Mouse (Mus musculus) MEL (cell line): ENCODE measurements at regions not wholly inside any gene's neighbourhood (a gene's known extent, or its start where the extent isn't known, plus 50 kb on each side); places are given as distances from the start of the nearest gene placed in this dataset.

Source experiments
- DNase-seq: peaks from one replicate; pipeline ENCODE4 v3.0.0; 2011; ENCODE audit warnings: low read depth, low spot score
- H3K27ac ChIP-seq: 2 replicates; pipeline ENCODE4 v1.5.1; 2012; ENCODE audit warnings: low read depth, mild to moderate bottlenecking, control low read depth, low read length, moderate library complexity; ENCODE audit not compliant: control insufficient read depth
- H3K27me3 ChIP-seq, 2 experiments: fragments of 150-350 bp in 1 of 2; sonication (generic) in 1 of 2; 2 replicates each; pipeline ENCODE4 v1.6.1; 2012; ENCODE audit warnings: low read length in 2 of 2, mild to moderate bottlenecking in 2 of 2, improper control_type of control experiment in 1 of 2, moderate library complexity in 1 of 2; ENCODE audit not compliant: insufficient read depth in 2 of 2, control insufficient read depth in 1 of 2
- H3K36me3 ChIP-seq, 2 experiments: 2 replicates each; pipeline ENCODE4 v1.6.1; 2012 to 2014; ENCODE audit warnings: low read length in 2 of 2, improper control_type of control experiment in 1 of 2, inconsistent platforms in 1 of 2, mild to moderate bottlenecking in 1 of 2; ENCODE audit not compliant: insufficient read depth in 2 of 2, control insufficient read depth in 1 of 2
- H3K4me1 ChIP-seq, 2 experiments: fragments of 150-350 bp in 1 of 2; sonication (generic) in 1 of 2; 2 replicates each; pipeline ENCODE4 v1.6.1; 2012; ENCODE audit warnings: low read length in 2 of 2, improper control_type of control experiment in 1 of 2, mild to moderate bottlenecking in 1 of 2; ENCODE audit not compliant: insufficient read depth in 2 of 2, control insufficient read depth in 1 of 2
- H3K4me3 ChIP-seq, 2 experiments: fragments of 150-350 bp in 1 of 2; sonication (generic) in 1 of 2; 2 replicates each; pipeline ENCODE4 v1.5.1; 2012; ENCODE audit warnings: low read depth in 2 of 2, low read length in 2 of 2, mild to moderate bottlenecking in 2 of 2, moderate library complexity in 2 of 2, control low read depth in 1 of 2, improper control_type of control experiment in 1 of 2; ENCODE audit not compliant: control insufficient read depth in 1 of 2, insufficient read depth in 1 of 2
- H3K79me2 ChIP-seq: 2 replicates; pipeline ENCODE4 v1.6.1; 2012; ENCODE audit warnings: mild to moderate bottlenecking, low read length, moderate library complexity; ENCODE audit not compliant: control insufficient read depth, poor library complexity, insufficient read depth
- H3K9ac ChIP-seq: 2 replicates; pipeline ENCODE4 v1.6.1; 2012; ENCODE audit warnings: low read depth, mild to moderate bottlenecking, control low read depth, low read length, moderate library complexity; ENCODE audit not compliant: control insufficient read depth, poor library complexity, severe bottlenecking
- H3K9me3 ChIP-seq: fragments of 150-350 bp; sonication (generic); replicated peaks from 2 replicates; pipeline ENCODE4 v1.6.1; 2012; ENCODE audit warnings: mild to moderate bottlenecking, low read length, improper control_type of control experiment, moderate library complexity; ENCODE audit not compliant: insufficient read depth
- BHLHE40 ChIP-seq: IDR thresholded peaks from 2 replicates; pipeline ENCODE4 v1.6.1; 2012; ENCODE audit warnings: low read depth, mild to moderate bottlenecking, inconsistent platforms, low read length, improper control_type of control experiment, borderline replicate concordance
- CHD1 ChIP-seq: IDR thresholded peaks from 2 replicates; pipeline ENCODE4 v1.6.1; 2012; ENCODE audit warnings: low read depth, mild to moderate bottlenecking, inconsistent platforms, low read length, improper control_type of control experiment
- CHD2 ChIP-seq: IDR thresholded peaks from 2 replicates; pipeline ENCODE4 v1.6.1; 2011; ENCODE audit warnings: low read length, improper control_type of control experiment
- CTCF ChIP-seq, 3 experiments: IDR thresholded peaks in 2 of 3; conservative IDR thresholded peaks in 1 of 3; 2 replicates each; pipeline ENCODE4 v1.5.1; 2011 to 2012; ENCODE audit warnings: low read length in 3 of 3, low read depth in 2 of 3, mild to moderate bottlenecking in 2 of 3, improper control_type of control experiment in 1 of 3, inconsistent platforms in 1 of 3, mixed read lengths in 1 of 3, moderate library complexity in 1 of 3; ENCODE audit not compliant: control insufficient read depth in 1 of 3, insufficient read depth in 1 of 3, poor library complexity in 1 of 3, severe bottlenecking in 1 of 3
- E2F4 ChIP-seq: IDR thresholded peaks from 2 replicates; pipeline ENCODE4 v1.6.1; 2011; ENCODE audit warnings: low read depth, low read length, improper control_type of control experiment, borderline replicate concordance
- ELF1 ChIP-seq: IDR thresholded peaks from 2 replicates; pipeline ENCODE4 v1.6.1; 2014; ENCODE audit warnings: low read depth, mild to moderate bottlenecking, inconsistent platforms, low read length, improper control_type of control experiment, moderate library complexity
- EP300 ChIP-seq, 2 experiments: IDR thresholded peaks; 2 replicates each; pipeline ENCODE4 v1.6.1; 2011; ENCODE audit warnings: improper control_type of control experiment in 2 of 2, low read length in 2 of 2, low read depth in 1 of 2, mild to moderate bottlenecking in 1 of 2
- ETS1 ChIP-seq: IDR thresholded peaks from 2 replicates; pipeline ENCODE4 v1.6.1; 2012; ENCODE audit warnings: low read depth, mild to moderate bottlenecking, inconsistent platforms, low read length, improper control_type of control experiment, moderate library complexity
- GABPA ChIP-seq: IDR thresholded peaks from 2 replicates; pipeline ENCODE4 v1.6.1; 2012; ENCODE audit warnings: low read depth, mild to moderate bottlenecking, inconsistent platforms, low read length, improper control_type of control experiment, moderate library complexity
- GATA1 ChIP-seq: IDR thresholded peaks from 2 replicates; pipeline ENCODE4 v1.6.1; 2011; ENCODE audit warnings: low read depth, low read length, improper control_type of control experiment
- HCFC1 ChIP-seq: IDR thresholded peaks from 2 replicates; pipeline ENCODE4 v1.6.1; 2012; ENCODE audit warnings: low read depth, mild to moderate bottlenecking, inconsistent platforms, low read length, improper control_type of control experiment, moderate library complexity
- JUND ChIP-seq: IDR thresholded peaks from 2 replicates; pipeline ENCODE4 v1.6.1; 2011; ENCODE audit warnings: low read depth, mild to moderate bottlenecking, improper control_type of control experiment, low read length
- KAT2A ChIP-seq: conservative IDR thresholded peaks from 2 replicates; pipeline ENCODE4 v1.6.1; 2012; ENCODE audit warnings: low read depth, low read length, improper control_type of control experiment, inconsistent platforms
- MAFK ChIP-seq: IDR thresholded peaks from 2 replicates; pipeline ENCODE4 v1.6.1; 2011; ENCODE audit warnings: low read depth, mild to moderate bottlenecking, low read length, improper control_type of control experiment, borderline replicate concordance
- MAX ChIP-seq: IDR thresholded peaks from 2 replicates; pipeline ENCODE4 v1.6.1; 2011; ENCODE audit warnings: low read length, improper control_type of control experiment
- MAZ ChIP-seq: IDR thresholded peaks from 2 replicates; pipeline ENCODE4 v1.6.1; 2012; ENCODE audit warnings: low read depth, mild to moderate bottlenecking, inconsistent platforms, low read length, improper control_type of control experiment
- MEF2A ChIP-seq: IDR thresholded peaks from 2 replicates; pipeline ENCODE4 v1.6.1; 2014; ENCODE audit warnings: low read depth, mild to moderate bottlenecking, inconsistent platforms, low read length, improper control_type of control experiment; ENCODE audit not compliant: poor library complexity, insufficient replicate concordance, severe bottlenecking; ENCODE audit errors: extremely low read depth
- MXI1 ChIP-seq: IDR thresholded peaks from 2 replicates; pipeline ENCODE4 v1.6.1; 2011; ENCODE audit warnings: mild to moderate bottlenecking, low read depth, low read length, improper control_type of control experiment
- MYB ChIP-seq: IDR thresholded peaks from 2 replicates; pipeline ENCODE4 v1.6.1; 2011; ENCODE audit warnings: mild to moderate bottlenecking, low read depth, low read length, improper control_type of control experiment
- MYC ChIP-seq: IDR thresholded peaks from 2 replicates; pipeline ENCODE4 v1.6.1; 2011; ENCODE audit warnings: low read depth, mild to moderate bottlenecking, low read length, improper control_type of control experiment, moderate library complexity
- NELFE ChIP-seq: IDR thresholded peaks from 2 replicates; pipeline ENCODE4 v1.6.1; 2011; ENCODE audit warnings: low read depth, low read length, improper control_type of control experiment
- NRF1 ChIP-seq: IDR thresholded peaks from 2 replicates; pipeline ENCODE4 v1.6.1; 2014; ENCODE audit warnings: low read depth, mild to moderate bottlenecking, inconsistent platforms, low read length, improper control_type of control experiment, moderate library complexity; ENCODE audit not compliant: poor library complexity, insufficient read depth, severe bottlenecking
- POLR2A ChIP-seq, 2 experiments: IDR thresholded peaks; 2 replicates each; pipeline ENCODE4 v1.6.1; 2011 to 2012; ENCODE audit warnings: low read length in 2 of 2, mild to moderate bottlenecking in 2 of 2, control low read depth in 1 of 2, improper control_type of control experiment in 1 of 2, low read depth in 1 of 2, moderate library complexity in 1 of 2; ENCODE audit not compliant: control insufficient read depth in 1 of 2, insufficient read depth in 1 of 2, poor library complexity in 1 of 2
- POLR2AphosphoS2 ChIP-seq: IDR thresholded peaks from 2 replicates; pipeline ENCODE4 v1.6.1; 2011; ENCODE audit warnings: low read length, improper control_type of control experiment
- POLR2AphosphoS5 ChIP-seq: IDR thresholded peaks from 2 replicates; pipeline ENCODE4 v1.6.1; 2012; ENCODE audit warnings: low read depth, borderline replicate concordance, mild to moderate bottlenecking, inconsistent platforms, low read length, moderate library complexity, mixed read lengths
- RAD21 ChIP-seq: IDR thresholded peaks from 2 replicates; pipeline ENCODE4 v1.6.1; 2011; ENCODE audit warnings: mild to moderate bottlenecking, low read depth, low read length, improper control_type of control experiment
- RCOR1 ChIP-seq: IDR thresholded peaks from 2 replicates; pipeline ENCODE4 v1.6.1; 2012; ENCODE audit warnings: low read depth, mild to moderate bottlenecking, inconsistent platforms, low read length, improper control_type of control experiment
- SIN3A ChIP-seq: IDR thresholded peaks from 2 replicates; pipeline ENCODE4 v1.6.1; 2012; ENCODE audit warnings: low read length, improper control_type of control experiment, inconsistent platforms
- SMC3 ChIP-seq: IDR thresholded peaks from 2 replicates; pipeline ENCODE4 v1.6.1; 2011; ENCODE audit warnings: low read depth, low read length, improper control_type of control experiment
- TAL1 ChIP-seq: IDR thresholded peaks from 2 replicates; pipeline ENCODE4 v1.6.1; 2012; ENCODE audit warnings: mild to moderate bottlenecking, inconsistent platforms, low read length, moderate library complexity, mixed read lengths
- TBP ChIP-seq: IDR thresholded peaks from 2 replicates; pipeline ENCODE4 v1.8.0; 2011; ENCODE audit warnings: low read depth, low read length, improper control_type of control experiment
- TCF12 ChIP-seq: IDR thresholded peaks from 2 replicates; pipeline ENCODE4 v1.6.1; 2014; ENCODE audit warnings: low read depth, mild to moderate bottlenecking, inconsistent platforms, low read length, improper control_type of control experiment, moderate library complexity
- UBTF ChIP-seq: IDR thresholded peaks from 2 replicates; pipeline ENCODE4 v1.6.1; 2012; ENCODE audit warnings: low read depth, mild to moderate bottlenecking, inconsistent platforms, low read length, improper control_type of control experiment, moderate library complexity, borderline replicate concordance; ENCODE audit not compliant: insufficient read depth
- USF1 ChIP-seq: IDR thresholded peaks from 2 replicates; pipeline ENCODE4 v1.6.1; 2014; ENCODE audit warnings: low read depth, mild to moderate bottlenecking, inconsistent platforms, low read length, improper control_type of control experiment, moderate library complexity
- USF2 ChIP-seq, 2 experiments: IDR thresholded peaks; 2 replicates each; pipeline ENCODE4 v1.6.1; 2011 to 2012; ENCODE audit warnings: improper control_type of control experiment in 2 of 2, low read length in 2 of 2, borderline replicate concordance in 1 of 2, inconsistent platforms in 1 of 2, low read depth in 1 of 2, mild to moderate bottlenecking in 1 of 2; ENCODE audit not compliant: insufficient read depth in 1 of 2
- ZC3H11A ChIP-seq: IDR thresholded peaks from 2 replicates; pipeline ENCODE4 v1.6.1; 2012; ENCODE audit warnings: low read depth, mild to moderate bottlenecking, inconsistent platforms, low read length, improper control_type of control experiment
- ZKSCAN1 ChIP-seq: IDR thresholded peaks from 2 replicates; pipeline ENCODE4 v1.6.1; 2012; ENCODE audit warnings: low read depth, mild to moderate bottlenecking, inconsistent platforms, low read length, improper control_type of control experiment, moderate library complexity
- ZMIZ1 ChIP-seq: IDR thresholded peaks from 2 replicates; pipeline ENCODE4 v1.6.1; 2012; ENCODE audit warnings: low read depth, mild to moderate bottlenecking, inconsistent platforms, low read length, improper control_type of control experiment, moderate library complexity
- ZNF384 ChIP-seq: IDR thresholded peaks from 2 replicates; pipeline ENCODE4 v1.6.1; 2012; ENCODE audit warnings: low read depth, mild to moderate bottlenecking, inconsistent platforms, low read length, improper control_type of control experiment

GRCm38 (mm10) chr9:72221333-72221732 is 53.3 kb upstream of the Zfp280d start:
- Histone ChIP-seq H3K4me1 (no peaks in the 10 kb centered on the region; a peak in 1 of 4 replicates), H3K9ac (no peak overlapping the region), H3K36me3 (no peaks in the 10 kb centered on the region), H3K9me3 (no peaks in the 10 kb centered on the region), H3K27me3 (no peaks in the 10 kb centered on the region), H3K79me2 (no peaks in the 10 kb centered on the region), H3K4me3 (no peak overlapping the region), H3K27ac (no peak overlapping the region)
- TF ChIP-seq GABPA: no peak
- TF ChIP-seq ETS1: no peak
- no peak for TF ChIP-seq JUND
- TF ChIP-seq ZNF384: no peak
- TF ChIP-seq KAT2A: no peak
- peak; percentile 36 to 62 (median 54) for TF ChIP-seq CTCF (IDR thresholded peaks at IDR 0.05 in 2 of 3, conservative IDR thresholded peaks at IDR 0.05 in 1 of 3; ENCODE audit: control insufficient read depth in 1 of 3, insufficient read depth in 1 of 3, low read depth in 2 of 3, low read length in 3 of 3, poor library complexity in 1 of 3, severe bottlenecking in 1 of 3)
- no peak for TF ChIP-seq USF2 (IDR thresholded peaks at IDR 0.05; ENCODE audit: borderline replicate concordance in 1 of 2, insufficient read depth in 1 of 2, low read depth in 1 of 2, low read length in 2 of 2)
- TF ChIP-seq E2F4: no peak
- no peak for TF ChIP-seq NRF1
- no peak for TF ChIP-seq POLR2AphosphoS5
- peak; percentile 39; the same call in 1 of the 2 replicates for TF ChIP-seq MYC
- TF ChIP-seq ZKSCAN1: no peak
- TF ChIP-seq ELF1: no peak
- no peak for TF ChIP-seq NELFE
- TF ChIP-seq HCFC1: no peak
- no peak for TF ChIP-seq SIN3A
- TF ChIP-seq CHD2: no peak
- TF ChIP-seq EP300 (IDR thresholded peaks at IDR 0.05; ENCODE audit: low read depth in 1 of 2, low read length in 2 of 2): no peak
- no peak for TF ChIP-seq POLR2A (IDR thresholded peaks at IDR 0.05; ENCODE audit: control insufficient read depth in 1 of 2, insufficient read depth in 1 of 2, low read depth in 1 of 2, low read length in 2 of 2, poor library complexity in 1 of 2)
- TF ChIP-seq TCF12: no peak
- no peak for TF ChIP-seq MXI1
- no peak for TF ChIP-seq GATA1
- TF ChIP-seq USF1: no peak
- TF ChIP-seq UBTF: no peak
- TF ChIP-seq MEF2A: no peak
- peak; percentile 45 for TF ChIP-seq ZC3H11A
- TF ChIP-seq TBP: no peak
- no peak for TF ChIP-seq TAL1
- TF ChIP-seq POLR2AphosphoS2: no peak
- TF ChIP-seq ZMIZ1: no peak
- no peak for TF ChIP-seq RCOR1
- no peak for TF ChIP-seq MAX
- TF ChIP-seq MAFK: no peak
- no peak for TF ChIP-seq MAZ
- TF ChIP-seq BHLHE40: no peak
- TF ChIP-seq SMC3: peak; percentile 55
- TF ChIP-seq CHD1: no peak
- TF ChIP-seq RAD21: peak; percentile 65
- TF ChIP-seq MYB: no peak
- peak; percentile 47 for DNase-seq
